Mouse (Mus musculus): ENCODE results near the gene Fbxo17.

- no peak for TF ChIP-seq CTCF (IDR thresholded peaks at IDR 0.05)
- TF ChIP-seq EP300 (IDR thresholded peaks at IDR 0.05) = no peak
Observed at GRCm38 (mm10) chr7:28709454-28709853, 7.2 kb upstream of the Fbxo17 start.
